Mouse (Mus musculus): ENCODE results near the gene Clec2g.
"Not testable (repeated sequence)": the region's sequence is repeated elsewhere in the genome, so short reads cannot be mapped to it uniquely, and the experiment has no call there.

Clec2g gene

GRCm38 (mm10) chr6:128972156-128972555 is 38.0 kb downstream of the Clec2g start:
- DNase-seq = no peak

- DNase-seq = no peak
These were observed 38.7 kb downstream of the Clec2g start for GRCm38 (mm10) chr6:128972687-128973438.

DNA sequence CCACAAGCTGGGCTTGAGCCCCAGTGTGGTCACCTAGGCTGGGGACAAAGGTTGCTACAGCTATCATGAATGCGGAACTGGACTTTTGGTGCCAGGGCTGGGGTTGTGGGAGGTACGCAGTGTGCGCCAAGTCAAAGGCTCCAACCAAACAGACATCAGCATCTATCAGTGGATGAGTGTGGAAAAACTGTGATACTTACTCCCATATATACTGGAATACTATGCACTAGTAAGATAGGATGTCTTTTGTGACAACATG is 39.2 kb downstream of the Clec2g start:
- no peak for DNase-seq

DNA sequence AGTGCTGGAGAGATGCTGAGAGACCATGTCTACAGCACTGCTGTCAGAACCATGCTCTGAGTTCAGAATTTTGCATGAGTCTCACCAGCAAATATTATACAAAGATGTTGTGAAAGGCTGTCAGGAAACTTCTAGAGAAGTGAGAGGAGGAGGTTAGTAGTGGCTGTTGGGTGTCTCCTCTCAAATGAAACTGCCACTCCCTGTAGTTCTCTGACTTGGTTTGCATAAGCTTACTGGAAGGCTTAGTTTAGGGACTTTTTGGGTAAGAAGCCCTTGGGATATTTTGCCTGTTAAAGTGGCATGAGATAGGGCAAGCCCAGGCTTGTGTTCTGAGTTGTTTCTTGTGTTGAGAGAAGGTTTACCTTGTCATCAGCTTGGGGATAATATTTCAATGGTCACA is 40.7 kb downstream of the Clec2g start:
- DNase-seq = not testable (repeated sequence)

DNA sequence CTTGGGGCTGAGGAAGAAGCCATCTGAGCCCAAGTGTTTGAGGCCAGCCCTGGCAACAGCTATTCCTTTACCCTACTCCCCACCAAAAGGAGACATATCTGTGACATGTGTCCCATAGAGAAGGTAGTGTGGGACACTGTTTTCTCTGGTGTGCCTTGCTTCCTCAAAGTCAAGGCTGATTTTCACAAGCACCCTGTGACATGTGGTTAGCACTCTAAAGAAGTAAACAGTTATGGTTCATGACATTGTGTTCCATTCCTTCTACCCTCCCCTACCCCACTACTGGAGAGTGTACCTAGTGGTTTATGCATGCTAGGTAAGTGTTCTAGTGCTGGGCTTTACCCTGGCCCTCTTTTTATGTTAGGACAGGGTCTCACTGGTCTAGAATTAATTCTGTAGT is 42.0 kb downstream of the Clec2g start:
- no peak for DNase-seq

DNA sequence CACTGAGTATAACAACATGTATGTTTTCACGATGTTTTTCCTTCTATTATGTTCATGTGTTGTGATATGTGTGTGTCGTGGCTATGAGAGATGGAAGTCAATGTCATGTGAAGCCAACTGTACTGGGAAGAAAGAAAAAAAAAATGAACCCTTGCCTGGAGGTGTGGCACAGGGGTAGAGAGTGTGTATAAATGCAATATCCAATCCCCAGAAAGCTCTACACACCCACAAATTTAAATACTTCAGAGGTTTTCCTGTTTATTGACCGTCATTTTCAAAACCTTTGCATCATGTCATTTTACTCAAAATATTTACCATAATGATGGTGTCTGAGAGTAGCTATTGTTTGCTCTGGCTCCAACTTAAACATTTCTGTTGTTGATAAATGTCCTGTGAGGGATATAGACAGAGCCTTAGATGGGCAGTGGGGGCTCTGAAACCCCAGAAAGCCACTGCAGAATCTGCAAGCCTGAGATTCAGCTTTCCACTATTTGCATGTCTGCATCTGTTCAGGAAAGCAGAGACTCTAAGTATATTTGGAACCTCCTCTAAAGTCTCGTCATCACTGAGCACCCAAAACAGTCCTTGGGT is 47.9 kb downstream of the Clec2g start:
- not testable (repeated sequence) for DNase-seq

GRCm38 (mm10) chr6:128992337-128992736 is 58.2 kb downstream of the Clec2g start:
- DNase-seq = no peak

DNA sequence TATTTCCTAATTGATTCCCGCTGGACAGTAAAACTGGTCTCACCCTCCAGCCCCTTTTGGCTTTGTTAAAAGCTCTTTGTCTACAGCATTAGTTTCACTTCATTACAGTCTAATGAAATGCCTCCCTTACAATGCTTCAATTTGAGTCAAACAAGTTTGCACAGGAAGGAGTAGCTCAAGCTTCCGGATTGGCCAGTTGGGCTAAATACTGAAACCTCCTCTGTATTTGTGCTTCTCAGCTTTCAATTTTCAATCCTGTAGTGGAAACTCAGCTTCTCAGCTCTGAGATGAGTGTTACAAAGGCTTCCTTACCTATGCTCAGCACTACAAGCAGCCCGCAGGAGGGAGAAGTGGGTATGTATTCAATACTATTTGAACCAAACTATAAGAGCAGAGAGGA is 58.6 kb downstream of the Clec2g start:
- no peak for DNase-seq

GRCm38 (mm10) chr6:128993221-128993620 is 59.0 kb downstream of the Clec2g start:
- no peak for DNase-seq

GRCm38 (mm10) chr6:128994336-128994735 is 60.2 kb downstream of the Clec2g start:
- DNase-seq = no peak

GRCm38 (mm10) chr6:128994742-128995141 is 60.6 kb downstream of the Clec2g start:
- DNase-seq = no peak

DNA sequence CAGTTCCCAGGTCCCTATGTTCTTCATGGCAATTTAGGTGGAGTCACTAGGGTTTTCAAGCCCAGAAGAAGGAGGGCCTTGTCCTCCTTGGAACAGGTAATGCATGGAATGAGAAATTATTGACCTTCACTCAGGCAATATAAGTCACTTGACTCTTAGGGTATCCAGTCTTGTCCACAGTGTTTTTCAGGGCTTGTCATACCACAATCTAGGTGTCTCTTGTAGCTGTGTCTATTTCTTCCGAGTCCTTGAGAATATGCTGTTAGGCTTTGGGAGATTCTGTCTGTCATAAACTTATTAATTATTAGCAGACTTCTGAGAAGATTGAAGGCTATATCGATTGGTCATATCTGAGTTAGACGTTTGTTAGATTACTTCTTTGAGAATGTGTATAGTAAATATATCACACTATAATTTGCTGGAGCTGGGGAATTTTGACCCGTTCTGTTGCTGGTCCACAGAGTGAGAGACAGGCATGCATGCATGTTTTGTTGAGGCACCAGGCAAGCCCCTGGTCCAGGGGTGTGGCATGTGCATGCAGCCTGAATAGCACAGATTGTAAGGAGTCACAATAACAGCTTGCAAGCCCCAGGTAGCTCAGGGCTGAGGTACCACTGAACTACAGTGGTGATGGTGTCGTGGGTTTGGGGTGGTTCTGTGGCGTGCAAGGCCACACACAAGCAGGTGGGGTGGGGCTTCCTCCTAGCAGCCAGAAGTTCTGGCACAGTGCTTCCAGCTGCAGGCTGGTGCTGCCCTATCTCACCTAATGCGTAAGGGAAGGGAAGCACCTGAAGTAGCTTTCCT is 61.3 kb downstream of the Clec2g start:
- no peak for DNase-seq

DNA sequence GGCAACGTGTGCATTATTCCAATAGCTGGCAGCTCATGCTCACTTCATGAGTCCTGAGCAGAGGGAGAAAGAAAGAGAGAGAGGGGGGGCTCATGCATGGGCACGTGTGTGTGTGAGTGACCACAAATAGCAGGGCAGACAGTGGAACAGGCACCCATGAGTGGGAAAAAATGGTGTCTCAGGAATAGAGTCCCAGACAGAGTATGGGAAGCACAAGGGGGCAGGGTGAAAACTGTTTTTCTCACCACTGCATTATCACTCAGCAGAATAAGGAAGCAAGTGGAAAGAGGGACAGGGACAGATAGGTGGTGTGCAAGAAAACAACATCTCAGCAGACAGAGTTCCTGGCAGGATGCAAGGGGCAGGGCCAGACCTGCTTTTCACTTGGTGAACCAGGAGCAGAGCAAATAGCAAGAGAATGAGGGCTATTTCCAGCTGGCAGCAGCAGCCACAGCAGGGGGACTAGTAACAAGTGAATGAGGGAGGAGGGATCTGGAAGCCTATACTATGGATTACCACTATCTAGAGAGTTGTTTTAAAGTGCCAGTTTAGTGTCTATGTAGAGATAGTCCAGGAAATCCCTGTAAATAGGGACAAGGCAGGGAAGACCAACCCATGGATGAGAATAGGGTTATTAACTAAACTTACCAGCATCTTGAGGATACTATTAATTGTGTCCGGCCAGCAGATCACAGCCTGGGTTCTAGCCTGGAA is 62.0 kb downstream of the Clec2g start:
- no peak for DNase-seq

- DNase-seq = no peak
These were observed 62.7 kb downstream of the Clec2g start for GRCm38 (mm10) chr6:128996768-128997442.

DNA sequence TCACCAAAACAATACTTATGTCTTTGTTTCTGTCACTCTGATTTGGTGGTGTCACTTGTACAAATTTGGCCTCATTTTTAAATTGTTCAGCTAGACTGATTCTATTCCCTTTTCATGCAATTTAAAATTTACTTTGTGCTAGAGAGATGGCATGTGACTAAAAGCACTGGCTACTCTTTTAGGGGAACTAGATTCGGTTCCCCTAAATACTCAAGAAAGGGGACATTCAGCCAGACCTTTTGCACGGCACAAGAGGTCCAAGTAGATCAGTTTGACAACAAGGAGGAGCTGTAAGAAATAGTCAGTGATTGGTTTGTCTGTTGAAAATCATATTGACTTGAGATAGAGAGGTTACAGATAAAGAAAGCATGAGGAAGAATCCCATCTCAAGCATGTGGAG is 67.2 kb downstream of the Clec2g start:
- DNase-seq = no peak

DNA sequence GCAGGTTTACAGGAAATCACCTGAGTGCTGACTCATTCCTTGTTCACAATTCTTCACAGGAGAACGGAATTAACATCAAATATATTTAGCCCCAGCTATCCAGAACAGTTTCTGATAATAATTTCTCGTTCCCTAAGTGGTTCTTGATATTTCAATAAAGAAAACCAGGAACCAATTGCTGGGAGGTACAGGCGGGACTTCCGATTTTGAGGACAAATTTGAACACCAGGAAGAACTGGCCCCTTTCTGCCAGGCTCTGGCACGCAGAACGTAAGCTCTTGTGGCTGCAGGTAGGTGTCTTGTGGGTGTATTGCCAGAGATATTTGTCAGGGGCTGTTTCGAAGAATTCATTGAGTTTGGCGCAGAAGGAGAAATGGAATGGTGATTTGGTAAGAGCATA is 74.4 kb downstream of the Clec2g start:
- DNase-seq = no peak

GRCm38 (mm10) chr6:129009846-129010504 is 75.8 kb downstream of the Clec2g start:
- DNase-seq = not testable (repeated sequence)

DNA sequence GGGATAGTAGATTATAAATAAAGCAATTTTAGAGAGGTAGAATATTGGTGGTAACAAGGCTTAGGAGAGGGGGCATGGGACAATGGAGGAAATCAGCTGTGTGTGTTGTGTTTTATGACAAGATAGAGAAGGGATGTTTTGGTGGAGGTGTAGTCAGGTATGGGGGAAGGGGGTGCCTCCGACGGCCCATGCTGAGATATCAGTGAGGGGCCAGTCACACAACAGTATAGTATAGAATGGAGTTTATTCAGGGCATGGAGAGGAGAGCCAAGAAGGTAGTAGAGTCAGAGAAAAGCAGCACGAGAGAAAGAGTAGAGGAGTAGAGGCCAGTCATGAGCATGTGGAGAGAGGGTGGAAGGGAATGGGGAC is 76.3 kb downstream of the Clec2g start:
- DNase-seq = no peak

DNA sequence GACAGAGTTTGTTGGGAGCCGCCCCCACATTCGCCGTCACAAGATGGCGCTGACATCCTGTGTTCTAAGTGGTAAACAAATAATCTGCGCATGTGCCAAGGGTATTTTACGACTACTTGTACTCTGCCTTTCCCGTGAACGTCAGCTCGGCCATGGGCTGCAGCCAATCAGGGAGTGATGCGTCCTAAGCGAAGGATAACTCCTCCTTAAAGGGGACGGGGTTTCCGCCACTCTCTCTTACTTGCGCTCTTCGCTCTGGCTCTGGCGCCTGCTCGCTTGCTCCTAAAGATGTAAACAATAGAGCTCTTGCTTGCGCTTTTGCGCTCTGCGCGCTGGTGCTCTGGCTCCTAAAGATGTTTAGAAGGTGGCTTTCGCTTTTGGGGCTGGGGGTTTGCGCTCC is 77.8 kb downstream of the Clec2g start:
- not testable (repeated sequence) for DNase-seq

GRCm38 (mm10) chr6:129012966-129013365 is 78.8 kb downstream of the Clec2g start:
- DNase-seq = no peak

DNA sequence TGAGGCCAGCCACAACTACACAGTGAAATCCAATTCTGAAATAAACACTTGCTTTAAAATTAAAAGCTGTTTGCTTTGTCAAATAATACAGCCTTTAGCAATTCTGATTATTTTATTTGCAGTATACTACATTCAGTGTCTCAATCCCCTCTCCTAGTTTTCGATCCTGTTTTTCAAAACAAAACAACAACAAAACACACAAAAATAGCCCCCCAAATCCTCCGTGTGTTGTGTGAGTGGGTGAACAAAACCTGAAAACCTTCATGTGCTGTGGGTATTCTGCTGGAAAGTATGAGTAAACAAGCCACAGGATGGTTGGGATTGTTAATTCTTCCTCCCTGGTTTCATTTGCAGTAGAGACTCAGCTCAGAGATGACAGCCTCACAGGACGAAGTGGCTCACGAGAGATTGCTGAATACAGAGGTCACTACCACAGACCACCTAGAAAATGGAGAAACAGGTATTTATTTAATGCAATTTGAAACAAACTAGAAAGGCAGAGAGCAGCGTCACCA is 79.6 kb downstream of the Clec2g start:
- DNase-seq = no peak

- no peak for DNase-seq
These were observed 80.2 kb downstream of the Clec2g start for GRCm38 (mm10) chr6:129014399-129014798.
